Mouse (Mus musculus) small intestine, adult 2 months (tissue): ENCODE data around the gene Calhm6.

Source experiments
- CTCF ChIP-seq: fragments of 200-500 bp; IDR thresholded peaks from 2 replicates; pipeline ENCODE4 v1.5.1; 2012; ENCODE audit warnings: low read depth, mild to moderate bottlenecking, control low read depth, inconsistent platforms, low read length, moderate library complexity, mixed read lengths; ENCODE audit not compliant: insufficient replicate concordance, insufficient read length; ENCODE audit errors: extremely low read depth
- POLR2A ChIP-seq: fragments of 200-500 bp; IDR thresholded peaks from 2 replicates; pipeline ENCODE4 v1.6.1; 2012; ENCODE audit warnings: low read depth, mild to moderate bottlenecking, control low read depth, inconsistent platforms, low read length, moderate library complexity

- TF ChIP-seq CTCF = no peak
- no peak for TF ChIP-seq POLR2A
These were observed at the start of gene Calhm6 for GRCm38 (mm10) chr10:34127392-34128378.
